Mouse (Mus musculus) left cerebral cortex, adult 2 months (tissue): ENCODE measurements around the gene Sdk1. TPM values are rescaled to one million over a fixed set of nuclear protein-coding genes. Genes with fewer than 3 reads are reported as not detected.

Source experiments
- DNase-seq, 2 experiments: peaks; one replicate each; pipeline ENCODE4 v3.0.0; 2021 to 2022; ENCODE audit warnings: low spot score in 2 of 2, mixed read lengths in 1 of 2; ENCODE audit errors: extremely low spot score in 1 of 2
- H3K27ac ChIP-seq: fragments of 200-600 bp; 2 replicates; pipeline ENCODE4 v1.8.1; 2022
- H3K4me3 ChIP-seq: fragments of 200-600 bp; 2 replicates; pipeline ENCODE4 v1.8.1; 2022
- CTCF ChIP-seq: fragments of 200-600 bp; IDR thresholded peaks from 2 replicates; pipeline ENCODE4 v1.8.1; 2022; ENCODE audit warnings: antibody characterized with exemption, mild to moderate bottlenecking, moderate library complexity
- intact Hi-C: fragments of 180-260 bp; cut with DNase I; formaldehyde crosslinking; loops from one replicate; pipeline ENCODE4 v1.15.1; 2025
- total RNA-seq, 2 experiments: library from RNA; stranded (reverse); gene quantifications; 2 replicates each; pipeline ENCODE4 v1.2.3; 2021

The Sdk1 gene
- total RNA-seq, 2 experiments from 2014 or later = 9.4 to 9.9 TPM

- DNase-seq = no peak
- no peak for TF ChIP-seq CTCF
- H3K27ac ChIP-seq = no peak overlapping the region
- intact Hi-C loops = no loop called here
- H3K4me3 ChIP-seq = no peak overlapping the region
Measured at GRCm38 (mm10) chr5:141836892-141837455, 595.7 kb downstream of the Sdk1 start.

DNA sequence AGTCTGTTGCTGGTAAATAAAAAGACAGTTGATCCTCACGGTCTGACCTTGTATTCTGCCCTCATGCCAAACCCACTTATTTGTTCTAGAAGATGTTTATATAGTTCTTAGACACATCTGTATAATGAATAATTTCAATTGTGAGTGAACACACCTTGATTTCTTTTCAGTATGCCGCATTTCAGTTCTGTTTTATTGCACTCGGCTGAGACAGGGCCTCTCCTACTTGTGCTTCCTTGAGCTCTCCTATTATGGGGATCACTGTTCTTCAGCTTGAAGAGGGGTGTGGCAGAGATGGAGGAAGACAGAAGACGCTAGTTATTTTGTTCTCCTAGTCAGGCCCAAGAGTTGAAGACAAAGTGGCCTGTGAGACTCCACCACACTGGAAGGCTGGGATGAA is 603.4 kb downstream of the Sdk1 start:
- Histone ChIP-seq H3K4me3 (no peak overlapping the region), H3K27ac (no peak overlapping the region)
- no peak for TF ChIP-seq CTCF
- intact Hi-C loops = no loop called here
- no peak for DNase-seq

- intact Hi-C loops = no loop called here
- Histone ChIP-seq H3K4me3 (no peak overlapping the region), H3K27ac (no peak overlapping the region)
- DNase-seq = no peak
- no peak for TF ChIP-seq CTCF
Measured at GRCm38 (mm10) chr5:141847686-141848085, 606.4 kb downstream of the Sdk1 start.

DNA sequence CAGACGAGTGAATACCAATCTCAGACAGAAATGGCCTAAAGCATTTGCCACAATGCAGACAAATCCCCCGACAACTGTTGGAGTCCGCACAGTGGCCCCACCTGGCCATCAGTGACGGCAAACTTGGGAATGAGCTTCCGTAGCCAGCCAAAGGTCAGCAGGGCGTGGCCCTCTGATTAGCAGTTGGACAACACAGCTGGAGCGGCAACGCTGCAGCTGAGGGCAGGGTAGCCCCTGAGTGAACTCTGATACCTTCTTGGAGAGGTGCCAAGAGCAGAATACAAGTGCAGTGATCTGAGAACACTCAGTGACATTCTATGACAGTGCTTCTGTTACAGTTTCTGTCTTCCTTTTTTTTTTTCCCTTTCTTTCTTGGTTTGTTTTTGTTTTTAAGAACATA is 610.9 kb downstream of the Sdk1 start:
- DNase-seq = no peak
- intact Hi-C loops = no loop called here
- H3K27ac ChIP-seq = no peak overlapping the region
- no peak overlapping the region for H3K4me3 ChIP-seq
- TF ChIP-seq CTCF = no peak

DNA sequence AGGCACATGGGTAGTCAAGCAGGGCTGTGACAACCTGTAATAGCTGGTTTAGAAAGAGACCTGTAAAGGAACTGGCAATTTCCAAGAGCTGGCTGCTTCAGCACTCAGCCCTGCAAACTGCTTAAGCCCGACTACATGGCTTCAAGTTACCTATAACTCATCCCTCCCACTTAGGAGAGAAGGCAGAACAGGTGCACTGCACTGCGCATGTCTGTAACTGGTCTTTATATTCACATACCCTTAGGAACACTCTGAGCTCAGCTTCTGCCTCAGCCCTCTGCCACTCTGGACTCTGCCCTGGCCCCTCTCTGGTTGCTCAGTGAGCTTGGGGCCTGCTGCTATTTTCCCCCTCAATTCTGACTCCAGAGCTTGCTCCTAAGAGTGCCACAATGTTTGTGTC is 615.2 kb downstream of the Sdk1 start:
- Histone ChIP-seq H3K27ac (no peak overlapping the region), H3K4me3 (no peak overlapping the region)
- TF ChIP-seq CTCF = no peak
- intact Hi-C loops = no loop called here
- no peak for DNase-seq

DNA sequence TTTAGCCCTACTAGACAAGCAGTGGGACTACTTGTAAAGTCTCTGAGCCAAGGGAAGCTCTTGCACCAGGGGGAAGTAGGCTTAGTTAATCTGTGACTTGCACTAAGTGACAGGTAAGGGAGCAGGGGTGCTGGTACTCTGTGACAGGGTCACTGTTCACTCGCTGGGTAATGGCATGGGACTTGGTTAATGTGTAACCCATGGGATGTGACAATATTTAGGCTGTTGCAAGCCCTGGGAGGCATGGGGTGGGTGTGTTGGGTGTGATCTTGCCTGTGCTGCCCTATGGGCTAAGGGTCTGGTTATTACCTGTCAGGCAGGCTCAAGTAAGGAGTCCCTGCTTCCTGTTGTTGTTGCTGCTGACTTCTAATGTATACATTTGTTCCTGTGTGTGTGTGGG is 616.5 kb downstream of the Sdk1 start:
- Histone ChIP-seq H3K27ac (no peak overlapping the region), H3K4me3 (no peak overlapping the region)
- DNase-seq = no peak
- intact Hi-C loops = no loop called here
- TF ChIP-seq CTCF = no peak

GRCm38 (mm10) chr5:141858406-141859160 is 617.3 kb downstream of the Sdk1 start:
- H3K4me3 ChIP-seq = no peak overlapping the region

DNA sequence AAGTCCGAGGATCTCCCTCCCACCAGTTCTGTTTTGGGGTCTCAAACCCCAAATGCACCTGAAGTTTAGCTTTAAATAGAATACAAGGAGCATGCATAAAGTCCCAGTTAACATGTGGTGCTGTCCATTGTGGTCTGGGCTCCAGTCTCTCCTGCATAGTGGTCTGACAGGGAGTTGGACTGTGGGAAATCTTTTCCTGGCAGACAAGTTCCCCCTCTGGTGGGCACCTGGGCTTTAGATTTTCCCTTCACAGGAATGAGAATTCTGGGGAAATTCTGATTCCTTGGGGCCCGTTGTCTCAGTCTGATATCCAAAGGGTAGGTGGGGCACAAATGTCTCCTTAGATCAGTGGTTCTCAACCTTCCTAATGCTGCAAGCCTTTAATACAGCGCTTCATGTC is 624.8 kb downstream of the Sdk1 start:
- no peak overlapping the region for H3K4me3 ChIP-seq
- DNase-seq = no peak
- no peak overlapping the region for H3K27ac ChIP-seq
- no peak; the same call in 1 of the 2 replicates for TF ChIP-seq CTCF
- intact Hi-C loops = no loop called here

More at GRCm38 (mm10) chr5:141858406-141859160, 617.3 kb downstream of the Sdk1 start:
- TF ChIP-seq CTCF = no peak
- no peak for DNase-seq
- no peak overlapping the region for H3K27ac ChIP-seq
- intact Hi-C loops = no loop called here

DNA sequence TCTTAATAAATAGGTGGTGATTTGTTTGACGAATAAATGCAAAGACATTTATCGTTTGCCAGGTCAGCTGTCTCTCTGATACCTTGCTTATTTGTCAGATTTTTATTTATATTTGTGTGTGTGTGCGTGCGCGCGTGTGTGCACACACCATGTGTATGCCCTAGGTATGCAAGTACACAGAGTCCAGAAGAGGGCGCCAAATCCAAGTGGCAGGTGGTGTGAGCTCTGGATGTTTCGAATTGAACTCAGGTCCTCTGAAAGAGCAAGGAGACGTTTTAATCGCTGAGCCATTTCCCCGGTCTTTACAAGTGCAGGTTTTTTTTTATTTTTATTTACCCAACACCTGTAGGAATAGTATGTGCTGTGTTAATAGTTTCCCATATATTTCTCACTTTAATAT is 632.5 kb downstream of the Sdk1 start:
- DNase-seq = no peak
- no peak overlapping the region for H3K4me3 ChIP-seq
- no peak overlapping the region for H3K27ac ChIP-seq
- TF ChIP-seq CTCF = no peak
- intact Hi-C loops = no loop called here

DNA sequence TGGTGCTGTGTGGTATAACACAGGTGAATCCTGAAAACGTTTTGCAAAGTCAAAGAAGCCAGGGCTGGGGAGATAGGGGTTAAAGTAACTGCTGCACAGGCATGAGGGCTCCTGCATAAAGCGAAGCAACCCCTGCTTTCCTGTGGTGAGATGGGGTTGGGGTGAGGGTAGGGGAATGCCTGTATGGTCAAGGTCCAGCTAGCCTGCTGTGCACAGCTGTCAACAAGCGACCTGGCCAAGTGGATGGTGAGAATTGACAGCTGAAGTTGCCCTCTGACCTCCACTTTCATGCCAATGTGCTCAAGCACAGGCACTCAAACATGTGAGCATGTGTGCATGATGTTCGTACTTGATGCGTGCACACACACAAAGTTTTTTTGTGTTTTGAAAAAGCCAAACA is 639.4 kb downstream of the Sdk1 start:
- DNase-seq = no peak
- TF ChIP-seq CTCF = no peak
- intact Hi-C loops = no loop called here
- Histone ChIP-seq H3K27ac (no peak overlapping the region), H3K4me3 (no peak overlapping the region)

- no peak for TF ChIP-seq CTCF
- DNase-seq = no peak
- H3K4me3 ChIP-seq = no peak overlapping the region
- intact Hi-C loops = no loop called here
- H3K27ac ChIP-seq = no peak overlapping the region
Measured at GRCm38 (mm10) chr5:141884111-141884647, 642.9 kb downstream of the Sdk1 start.

DNA sequence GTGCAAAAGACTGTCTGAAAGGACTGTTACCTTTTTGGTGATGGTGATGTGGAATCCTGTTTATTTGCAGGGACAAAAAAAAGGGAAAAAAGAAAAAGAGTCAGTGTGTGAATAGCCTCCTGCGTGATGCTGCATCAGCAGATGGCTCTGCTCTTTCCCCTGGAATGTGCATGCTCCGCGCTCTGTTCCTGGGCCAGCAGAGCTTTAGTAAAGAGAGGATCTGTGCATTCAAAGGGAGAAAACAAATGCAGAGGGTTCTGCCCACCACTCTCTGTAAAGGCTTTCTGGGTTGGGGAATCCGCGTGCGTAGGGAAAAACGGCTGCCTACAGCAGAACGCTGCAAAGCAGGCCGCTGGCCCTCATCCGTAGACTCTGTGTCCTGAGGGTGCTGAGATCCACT is 644.7 kb downstream of the Sdk1 start:
- TF ChIP-seq CTCF = no peak
- Histone ChIP-seq H3K27ac (no peak overlapping the region), H3K4me3 (no peak overlapping the region)
- intact Hi-C loops = no loop called here
- no peak for DNase-seq

GRCm38 (mm10) chr5:141889766-141890165 is 648.5 kb downstream of the Sdk1 start:
- intact Hi-C loops = no loop called here
- no peak for DNase-seq
- no peak for TF ChIP-seq CTCF
- Histone ChIP-seq H3K27ac (no peak overlapping the region), H3K4me3 (no peak overlapping the region)
